Mouse (Mus musculus): Measurements from ENCODE around the gene Lnx2.
A peak's percentile ranks its signal among the peaks of the same experiment; 100 is the strongest.

Gene Lnx2

GRCm38 (mm10) chr5:147077305-147078034, 1.1 kb upstream of the Lnx2 start:
- DNase-seq (ENCODE audit: low read depth): peak; percentile 92

DNA sequence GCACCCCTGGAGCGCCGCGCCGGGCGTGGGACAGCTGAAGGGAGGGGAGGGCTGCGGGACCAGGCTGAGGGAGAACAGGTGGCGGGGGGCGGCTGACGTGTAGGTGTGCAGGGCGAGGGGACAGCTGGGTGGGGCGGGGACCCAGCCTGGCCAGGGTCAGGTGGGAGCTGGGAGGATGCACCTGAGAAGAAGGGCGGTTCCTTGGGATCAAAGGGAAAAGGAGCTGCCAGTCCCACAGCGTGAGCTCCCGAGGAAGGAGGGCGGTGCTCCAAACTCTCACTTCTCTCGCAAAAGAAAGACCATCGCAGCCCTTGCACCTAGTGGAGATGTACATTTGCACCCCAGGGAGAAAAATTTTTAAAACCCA, 396 bp upstream of the Lnx2 start, which contains the start of gene Polr1d:
Polr1d (plus strand) TSS at position 252 of the 367 bp plus-strand sequence.
- no peak for DNase-seq (ENCODE audit: low read depth)

DNA sequence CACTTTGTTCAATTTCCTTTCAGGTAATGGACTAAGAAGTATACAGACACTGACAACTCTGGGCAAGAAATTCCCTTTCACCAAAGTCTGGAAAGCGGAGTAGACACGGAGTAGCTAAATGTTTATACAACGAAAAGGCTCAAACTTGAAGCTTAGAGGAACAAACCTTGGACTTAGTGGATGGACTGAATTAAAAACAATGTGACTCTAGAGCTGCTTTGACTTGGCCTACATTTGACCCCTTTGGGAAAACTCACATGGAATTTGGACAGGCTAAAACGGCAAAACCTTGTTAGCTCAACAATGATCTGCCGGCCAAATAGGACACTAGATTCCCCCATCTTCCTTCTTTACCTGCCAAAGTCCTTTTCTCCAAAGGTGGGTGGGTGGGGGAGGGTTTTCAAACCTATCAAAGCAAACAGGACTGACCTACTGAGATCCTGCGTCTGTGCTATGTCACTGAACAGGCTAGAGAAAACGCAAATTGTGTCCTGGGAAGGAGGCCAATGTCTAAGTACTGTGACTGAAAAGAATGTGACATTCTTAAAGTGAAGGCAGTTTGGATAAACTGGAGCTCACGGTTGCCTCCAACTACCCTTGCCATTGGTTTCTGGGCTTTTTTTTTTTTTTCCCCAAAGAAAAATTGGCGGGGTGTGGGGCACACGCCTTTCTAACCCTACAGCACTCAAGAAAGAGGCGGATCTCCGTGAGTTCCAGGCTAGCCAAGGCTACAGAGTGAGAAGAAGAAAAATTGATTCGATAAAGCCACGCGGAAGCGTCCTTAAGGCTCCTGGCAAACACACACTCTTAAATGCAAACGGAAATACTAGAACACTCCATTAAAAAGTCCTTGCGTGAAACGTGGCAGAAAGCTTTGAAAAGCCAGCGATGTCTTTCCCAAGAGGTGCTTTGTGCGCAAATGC, 1.0 kb downstream of the Lnx2 start:
- DNase-seq (ENCODE audit: low read depth): peak; percentile 37

GRCm38 (mm10) chr5:147073805-147074204, 2.6 kb downstream of the Lnx2 start:
- no peak for DNase-seq (ENCODE audit: low read depth)

DNA sequence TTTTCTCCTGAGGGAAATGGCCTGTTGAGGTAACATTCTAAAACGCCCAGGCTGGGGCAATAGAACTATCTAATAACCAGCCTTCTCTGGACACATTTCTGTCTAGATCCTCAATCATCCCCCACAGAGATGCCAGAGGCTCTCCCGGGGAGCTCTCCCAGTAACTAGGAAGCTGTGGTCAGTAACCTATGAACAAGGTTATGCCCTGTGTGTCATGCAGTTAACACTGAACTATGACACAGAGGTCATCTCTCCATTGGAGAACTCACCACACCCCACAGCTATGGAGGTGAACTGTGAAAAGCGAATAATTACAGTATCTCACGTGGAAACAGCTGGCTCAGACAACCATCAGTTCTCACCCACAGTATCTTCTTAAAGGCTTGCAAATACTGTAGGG, 4.5 kb downstream of the Lnx2 start:
- no peak for DNase-seq (ENCODE audit: low read depth)

DNA sequence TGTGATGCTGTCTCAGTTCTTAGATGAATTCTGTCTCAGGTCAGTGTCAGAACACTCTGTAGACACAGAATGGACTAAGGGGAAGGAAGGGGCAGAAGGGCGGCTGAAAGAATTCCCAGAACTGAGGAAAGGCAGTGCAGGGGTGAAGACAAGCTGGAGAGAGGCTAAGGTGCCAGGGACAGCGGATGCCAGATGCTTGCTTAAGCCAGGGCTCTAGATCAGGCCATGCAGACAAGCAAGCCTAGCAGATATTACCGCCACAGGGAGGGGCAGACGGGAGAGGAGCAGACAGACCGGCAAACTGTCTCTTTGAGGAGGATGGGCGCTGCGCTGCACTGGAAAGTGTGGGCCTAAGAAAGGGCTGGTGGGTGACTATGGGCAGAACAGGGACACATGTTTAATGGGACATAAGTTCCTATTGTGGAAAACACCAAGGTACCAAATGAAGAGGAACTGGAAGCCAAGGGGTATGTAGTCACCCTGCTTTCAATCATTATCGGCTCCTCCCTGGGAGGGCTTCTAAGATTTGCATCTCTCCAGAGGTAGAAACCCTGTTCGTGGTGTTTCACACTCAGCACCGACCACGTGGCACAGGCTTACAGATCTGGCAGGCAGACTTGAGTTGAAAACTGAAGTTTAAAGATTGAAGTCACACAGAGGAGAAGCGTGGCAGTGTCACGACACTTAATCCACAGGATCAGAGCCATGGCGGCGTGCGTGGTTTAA, 5.4 kb downstream of the Lnx2 start:
- no peak for DNase-seq (ENCODE audit: low read depth)

- no peak for DNase-seq (ENCODE audit: low read depth)
Measured at GRCm38 (mm10) chr5:147068876-147069275, 7.5 kb downstream of the Lnx2 start.

GRCm38 (mm10) chr5:147066965-147067364, 9.4 kb downstream of the Lnx2 start:
- no peak for DNase-seq (ENCODE audit: low read depth)

- DNase-seq (ENCODE audit: low read depth): no peak
Measured at GRCm38 (mm10) chr5:147066129-147066528, 10.3 kb downstream of the Lnx2 start.

DNA sequence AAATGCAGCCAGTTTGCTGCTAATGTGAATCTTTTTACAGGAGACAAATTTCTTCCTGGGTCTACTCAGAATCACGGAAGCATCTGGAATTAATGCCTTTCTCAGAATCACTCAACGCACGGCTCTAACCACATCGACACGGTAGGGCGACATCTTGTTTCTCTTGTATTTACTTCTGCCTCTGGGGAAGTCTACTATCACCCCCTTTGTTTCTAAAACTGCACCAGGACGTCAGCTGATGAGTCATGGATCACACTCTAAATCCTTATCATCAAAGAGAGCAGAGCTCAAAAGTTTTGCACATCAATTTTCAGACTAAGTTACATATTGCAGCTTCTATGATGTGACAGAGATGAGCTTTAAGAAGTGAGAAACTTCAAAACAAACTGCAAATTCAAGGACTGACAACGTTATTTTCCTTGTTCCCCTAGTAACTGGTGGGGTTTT, 13.1 kb downstream of the Lnx2 start:
- DNase-seq (ENCODE audit: low read depth): peak; percentile 56

GRCm38 (mm10) chr5:147060024-147060423, 16.4 kb downstream of the Lnx2 start:
- no peak for DNase-seq (ENCODE audit: low read depth)

DNA sequence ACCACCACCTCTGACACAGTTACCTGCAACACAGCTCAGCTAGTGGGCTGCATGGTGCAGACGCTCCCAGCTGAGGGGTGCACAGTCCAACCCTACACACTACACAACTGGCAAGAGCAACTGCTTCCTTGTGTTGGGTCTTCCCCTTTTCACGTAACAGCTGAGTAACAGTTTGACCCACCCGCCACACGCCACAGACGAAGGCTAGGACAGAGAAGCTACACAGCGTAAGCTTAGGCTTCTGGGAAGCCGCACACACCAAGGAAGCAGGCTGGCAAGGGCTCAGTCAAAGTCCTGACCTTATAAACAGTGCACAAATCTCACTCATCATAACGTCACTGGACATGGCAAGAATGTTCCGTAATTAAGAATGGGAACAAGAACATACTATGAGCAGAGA, 17.1 kb downstream of the Lnx2 start:
- no peak for DNase-seq (ENCODE audit: low read depth)

DNA sequence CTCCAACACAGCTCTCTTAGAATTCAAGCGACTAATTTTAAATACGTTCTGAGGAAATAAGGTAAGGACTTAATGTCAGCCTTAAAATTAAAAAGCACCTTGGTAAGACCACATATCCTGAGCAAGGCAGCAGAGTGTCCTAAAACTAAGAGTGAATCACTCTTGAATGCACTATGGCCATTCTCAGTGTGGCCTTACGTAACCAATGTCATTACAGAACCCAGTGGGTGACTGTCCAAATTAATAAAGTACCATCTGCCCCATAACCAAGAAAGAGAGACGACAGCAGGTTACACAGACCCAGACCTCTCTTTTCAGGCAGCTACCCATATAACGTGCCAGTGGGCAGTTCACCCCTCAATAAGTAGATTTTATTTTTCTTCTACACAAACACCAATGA, 17.7 kb downstream of the Lnx2 start:
- DNase-seq (ENCODE audit: low read depth): no peak

GRCm38 (mm10) chr5:147057626-147058414, 18.6 kb downstream of the Lnx2 start:
- DNase-seq (ENCODE audit: low read depth): peak; percentile 58

GRCm38 (mm10) chr5:147056712-147057290, 19.6 kb downstream of the Lnx2 start:
- no peak for DNase-seq (ENCODE audit: low read depth)

DNA sequence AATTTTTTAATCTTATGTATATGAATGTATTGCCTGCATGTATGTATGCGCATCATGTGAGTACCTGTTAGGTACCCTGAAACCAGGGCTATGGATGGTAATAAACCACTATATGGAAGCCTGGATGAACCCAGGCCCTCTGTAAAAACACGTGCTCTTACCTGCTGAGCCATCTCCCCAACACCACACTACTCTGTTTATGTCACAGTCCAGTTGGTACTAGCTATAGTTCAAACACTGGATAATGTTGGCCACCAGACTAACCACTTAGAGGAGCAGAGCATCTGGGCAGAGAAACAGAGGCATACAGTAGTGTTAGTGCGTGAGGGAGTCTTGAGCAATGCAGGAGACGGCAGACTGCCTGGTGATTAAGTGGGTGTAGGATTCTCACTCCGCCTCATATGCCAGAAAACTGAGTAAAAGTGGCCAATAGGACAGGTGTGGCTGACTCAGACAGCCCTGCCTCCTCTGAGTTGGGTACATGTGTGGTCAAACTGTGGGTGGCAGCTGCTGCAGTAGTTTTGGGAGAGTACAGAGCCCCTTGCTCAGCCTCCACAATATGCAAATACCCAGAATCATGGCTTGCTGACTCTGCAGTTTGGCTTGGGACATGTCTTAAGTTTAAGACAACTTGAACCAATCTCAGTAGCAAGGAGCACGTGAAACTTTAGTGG, 20.7 kb downstream of the Lnx2 start:
- DNase-seq (ENCODE audit: low read depth): peak; percentile 66

DNA sequence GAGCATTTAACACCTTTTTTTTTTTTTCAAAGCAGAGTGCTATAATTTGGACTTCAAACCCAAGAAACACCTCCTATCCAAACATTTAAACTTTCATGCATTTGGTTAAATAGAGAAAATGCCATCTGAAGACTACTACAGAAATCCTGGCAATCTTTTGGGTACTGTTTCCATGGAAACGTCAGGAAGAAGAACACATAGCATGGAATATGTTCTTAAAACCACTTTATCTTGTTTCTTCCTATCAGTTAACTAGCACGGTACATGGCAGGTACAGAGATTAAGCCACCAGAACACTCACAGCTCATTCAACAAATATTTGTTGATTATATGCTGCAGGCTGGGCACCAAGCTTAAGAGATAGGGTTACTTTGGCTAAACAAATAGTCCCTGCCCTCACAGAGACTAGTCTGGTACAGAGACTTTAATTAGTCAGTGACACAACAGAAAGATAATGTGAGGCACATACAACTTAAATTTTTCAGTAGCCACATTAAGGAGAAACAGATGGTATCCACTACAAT, 21.6 kb downstream of the Lnx2 start:
- DNase-seq (ENCODE audit: low read depth): no peak

- no peak for DNase-seq (ENCODE audit: low read depth)
Measured at GRCm38 (mm10) chr5:147054328-147054727, 22.1 kb downstream of the Lnx2 start.

DNA sequence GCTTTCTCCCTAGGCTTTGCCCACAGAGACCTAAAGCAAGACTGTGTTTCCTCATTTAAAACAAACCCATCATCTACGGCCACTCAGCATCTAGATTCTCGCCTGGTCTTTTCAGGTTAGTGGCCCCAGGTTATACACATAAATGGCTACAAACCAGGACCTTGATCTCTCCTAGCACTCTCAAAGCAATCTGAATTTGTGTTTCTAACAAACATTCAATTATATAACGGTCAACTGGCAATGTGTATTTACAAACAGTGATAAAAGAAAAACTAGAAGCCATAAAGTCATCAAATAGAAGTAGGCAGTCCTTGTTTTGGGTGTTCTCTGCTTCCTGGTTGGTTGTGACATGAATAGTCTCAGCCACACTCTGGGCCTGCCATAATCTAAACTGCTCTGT, 22.9 kb downstream of the Lnx2 start:
- DNase-seq (ENCODE audit: low read depth): no peak

DNA sequence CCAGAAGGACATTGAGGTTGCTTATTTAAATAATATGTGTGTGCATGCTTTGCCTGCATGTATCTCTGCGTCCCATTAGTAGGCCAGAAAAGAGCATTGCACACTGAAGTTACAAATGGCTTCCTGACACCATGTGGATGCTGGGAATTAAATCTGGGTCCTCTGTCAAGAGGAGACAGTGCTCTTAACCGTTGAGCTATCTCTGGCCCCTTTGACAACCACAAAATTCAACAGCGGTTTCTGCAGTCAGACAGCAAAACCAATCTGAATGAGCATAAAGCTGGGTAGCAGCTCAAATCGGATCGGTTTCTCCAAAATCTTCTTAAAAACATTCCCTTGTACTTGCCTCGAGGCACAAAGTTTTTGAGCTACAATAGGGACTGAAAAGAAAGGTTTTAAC, 23.3 kb downstream of the Lnx2 start:
- no peak for DNase-seq (ENCODE audit: low read depth)

DNA sequence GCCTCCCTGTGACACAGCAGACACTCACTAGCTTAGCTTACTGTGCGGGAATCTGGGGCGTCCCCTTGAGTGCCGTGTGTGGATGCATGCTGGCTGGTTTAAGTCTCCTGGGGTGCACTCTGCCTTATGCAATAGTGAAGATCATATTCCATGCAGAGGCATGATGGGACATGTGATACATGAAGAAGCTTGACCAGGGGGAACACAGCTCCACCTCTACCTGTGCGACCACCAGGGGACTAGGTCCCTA, 24.2 kb downstream of the Lnx2 start:
- DNase-seq (ENCODE audit: low read depth): no peak
